Mouse (Mus musculus) G1E (cell line): Measurements from ENCODE around the gene Prrxl1. TPM values are rescaled to one million over a fixed set of nuclear protein-coding genes. Genes with fewer than 3 reads are reported as not detected.

Source experiments
- ATAC-seq: 2 replicates; pipeline ENCODE4 v1.8.0; 2016; ENCODE audit warnings: mild to moderate bottlenecking; ENCODE audit not compliant: insufficient number of reproducible peaks, poor library complexity, low FRiP score, severe bottlenecking; ENCODE audit errors: extremely low read depth
- DNase-seq: peaks from one replicate; pipeline ENCODE4 v3.0.0; 2012; ENCODE audit warnings: low spot score
- H3K27me3 ChIP-seq: 2 replicates; pipeline ENCODE4 v1.6.1; 2012; ENCODE audit warnings: mild to moderate bottlenecking, low read length, inconsistent platforms; ENCODE audit not compliant: insufficient read depth
- H3K36me3 ChIP-seq: replicated peaks from 2 replicates; pipeline ENCODE3; 2012; ENCODE audit warnings: mild to moderate bottlenecking, inconsistent platforms
- H3K4me1 ChIP-seq: 2 replicates; pipeline ENCODE4 v1.6.1; 2012; ENCODE audit warnings: low read depth, low read length, inconsistent platforms, mixed read lengths; ENCODE audit not compliant: insufficient read depth
- H3K4me3 ChIP-seq: 2 replicates; pipeline ENCODE4 v1.5.1; 2012; ENCODE audit warnings: low read depth, mild to moderate bottlenecking, inconsistent platforms, low read length, moderate library complexity, mixed read lengths
- H3K9me3 ChIP-seq: replicated peaks from 2 replicates; pipeline ENCODE4 v1.6.1; 2012; ENCODE audit warnings: inconsistent platforms
- CTCF ChIP-seq: IDR thresholded peaks from 2 replicates; pipeline ENCODE4 v1.5.1; 2012; ENCODE audit warnings: low read depth, low read length, inconsistent platforms, mixed read lengths
- GATA1 ChIP-seq: IDR thresholded peaks from 2 replicates; pipeline ENCODE4 v1.6.1; 2012; ENCODE audit warnings: borderline replicate concordance, low read length, inconsistent platforms, mixed read lengths
- GATA2 ChIP-seq: IDR thresholded peaks from 2 replicates; pipeline ENCODE4 v1.6.1; 2012; ENCODE audit warnings: low read depth, low read length, inconsistent platforms, borderline replicate concordance
- POLR2AphosphoS5 ChIP-seq: IDR thresholded peaks from 2 replicates; pipeline ENCODE4 v1.6.1; 2012; ENCODE audit warnings: low read depth, low read length, inconsistent platforms; ENCODE audit not compliant: insufficient replicate concordance
- TAL1 ChIP-seq: conservative IDR thresholded peaks from 2 replicates; pipeline ENCODE4 v1.6.1; 2012; ENCODE audit warnings: low read depth, low read length, inconsistent platforms, mixed read lengths
- polyA plus RNA-seq: library from polyadenylated mRNA; stranded (reverse); fragments of >175 nt; gene quantifications from 2 replicates; pipeline ENCODE4 v1.2.3, GENCODE M21; 2012
- total RNA-seq, 2 experiments: library from RNA; stranded (forward) in 1 of 2; stranded (reverse) in 1 of 2; fragments of 200-1000 nt in 1 of 2; fragments of >200 nt in 1 of 2; fragmentation: Nextera tagmentation in 1 of 2; gene quantifications; 2 replicates each; pipeline ENCODE4 v1.2.3; 2014 to 2017

Gene Prrxl1
- total and polyA plus RNA-seq, 3 experiments, result 0.22 TPM; not detected in 2

DNA sequence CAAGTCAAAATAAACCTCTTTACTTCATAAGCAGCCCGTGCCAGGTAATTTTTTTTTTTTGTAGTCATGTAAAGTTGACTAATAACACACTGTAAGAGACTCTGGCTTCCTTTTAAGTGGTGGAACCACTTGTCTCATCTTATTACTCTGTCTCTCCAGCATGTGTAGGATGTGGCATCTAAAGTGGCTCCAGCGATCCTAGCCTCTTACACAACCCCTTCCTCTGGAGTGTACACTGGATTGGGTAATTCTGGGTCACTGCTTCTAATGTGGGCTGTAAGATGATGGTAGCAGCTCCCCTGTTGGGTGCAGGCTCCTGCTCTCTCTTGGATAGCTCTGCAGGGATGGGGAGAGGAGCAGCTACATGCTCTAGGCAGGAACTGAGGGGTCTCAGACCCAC, 39.3 kb downstream of the Prrxl1 start:
- Histone ChIP-seq H3K36me3 (no peaks in the 10 kb centered on the region), H3K4me1 (no peaks in the 10 kb centered on the region), H3K4me3 (no peak overlapping the region), H3K9me3 (peaks cover 31% of the 10 kb centered on the region), H3K27me3 (no peaks in the 10 kb centered on the region)
- ATAC-seq (no peak), DNase-seq (no peak)
- no peak for TF ChIP-seq POLR2AphosphoS5

DNA sequence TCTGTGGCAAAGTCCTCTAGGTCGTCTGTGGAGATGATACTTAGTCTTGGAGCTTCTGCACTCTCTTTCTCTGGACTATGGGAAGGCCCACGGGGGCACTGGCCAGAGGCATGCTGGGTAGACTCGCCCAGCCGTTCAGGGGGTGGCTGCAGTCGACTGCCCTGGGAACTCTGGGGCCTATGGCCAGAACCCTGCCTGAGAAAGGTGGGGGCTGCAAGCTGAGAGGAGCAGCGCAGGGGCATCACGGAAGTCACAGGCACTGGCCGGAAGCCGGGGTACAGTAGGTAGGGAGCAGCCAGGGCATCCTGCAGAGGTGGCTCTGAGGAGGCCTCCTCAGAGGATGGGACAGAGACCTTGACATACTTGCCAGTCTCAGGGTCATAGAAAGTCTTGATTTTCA, 60.6 kb downstream of the Prrxl1 start:
- Histone ChIP-seq H3K4me3 (no peak overlapping the region), H3K9me3 (peaks cover 43% of the 10 kb centered on the region), H3K4me1 (no peaks in the 10 kb centered on the region), H3K36me3 (no peaks in the 10 kb centered on the region), H3K27me3 (no peaks in the 10 kb centered on the region)
- TF ChIP-seq TAL1, result no peak
- no peak for TF ChIP-seq GATA2
- TF ChIP-seq CTCF, result no peak
- TF ChIP-seq GATA1, result no peak
- no peak for TF ChIP-seq POLR2AphosphoS5
- no peak for ATAC-seq
- DNase-seq, result no peak

DNA sequence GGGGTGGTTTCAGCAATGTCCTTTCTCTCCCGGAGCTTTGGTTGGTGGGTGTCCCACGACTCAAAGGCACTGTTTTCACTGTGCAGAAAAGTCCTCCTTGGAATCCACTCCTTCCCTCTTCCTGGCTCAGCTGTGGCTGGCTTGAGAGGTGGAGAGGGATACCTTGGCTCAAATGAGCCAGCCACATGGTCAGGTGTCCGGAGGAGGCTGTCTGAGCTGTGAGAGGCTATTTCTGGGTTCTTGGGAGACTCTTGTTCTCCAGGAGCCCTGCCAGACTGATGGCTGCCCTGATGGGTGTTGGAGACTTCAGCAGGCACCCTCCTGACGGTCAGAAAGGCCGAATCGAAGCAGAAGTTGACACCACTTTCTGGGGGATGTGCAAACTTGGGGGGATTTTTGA, 63.9 kb downstream of the Prrxl1 start:
- H3K9me3 ChIP-seq, result peaks cover 45% of the 10 kb centered on the region
- H3K27me3 ChIP-seq, result no peaks in the 10 kb centered on the region; the same call in 1 of the 2 replicates
- no peak overlapping the region for H3K4me3 ChIP-seq
- TF ChIP-seq GATA1 (no peak), GATA2 (no peak), POLR2AphosphoS5 (no peak), CTCF (no peak), TAL1 (no peak)
- DNase-seq (no peak), ATAC-seq (no peak)
- no peaks in the 10 kb centered on the region; the same call in 1 of the 2 replicates for H3K4me1 ChIP-seq
- no peaks in the 10 kb centered on the region for H3K36me3 ChIP-seq

- ATAC-seq (no peak), DNase-seq (no peak)
- H3K9me3 ChIP-seq, result peaks cover 48% of the 10 kb centered on the region
- H3K36me3 ChIP-seq, result no peaks in the 10 kb centered on the region
- H3K27me3 ChIP-seq, result no peaks in the 10 kb centered on the region
- no peak overlapping the region for H3K4me3 ChIP-seq
- TF ChIP-seq TAL1 (no peak), GATA1 (no peak), GATA2 (no peak), CTCF (no peak), POLR2AphosphoS5 (no peak)
- H3K4me1 ChIP-seq, result no peaks in the 10 kb centered on the region
Measured at GRCm38 (mm10) chr14:32673178-32673577, 74.0 kb downstream of the Prrxl1 start.

- DNase-seq, result no peak
- no peak overlapping the region for H3K4me3 ChIP-seq
- ATAC-seq, result no peak
- no peaks in the 10 kb centered on the region for H3K36me3 ChIP-seq
- TF ChIP-seq POLR2AphosphoS5, result no peak
- TF ChIP-seq CTCF, result no peak
- TF ChIP-seq GATA1, result no peak
- TF ChIP-seq GATA2, result no peak
- no peak for TF ChIP-seq TAL1
- no peaks in the 10 kb centered on the region for H3K4me1 ChIP-seq
- H3K9me3 ChIP-seq, result peaks cover 60% of the 10 kb centered on the region
- no peaks in the 10 kb centered on the region; the same call in 1 of the 2 replicates for H3K27me3 ChIP-seq
Measured at GRCm38 (mm10) chr14:32678565-32678964, 79.4 kb downstream of the Prrxl1 start.

DNA sequence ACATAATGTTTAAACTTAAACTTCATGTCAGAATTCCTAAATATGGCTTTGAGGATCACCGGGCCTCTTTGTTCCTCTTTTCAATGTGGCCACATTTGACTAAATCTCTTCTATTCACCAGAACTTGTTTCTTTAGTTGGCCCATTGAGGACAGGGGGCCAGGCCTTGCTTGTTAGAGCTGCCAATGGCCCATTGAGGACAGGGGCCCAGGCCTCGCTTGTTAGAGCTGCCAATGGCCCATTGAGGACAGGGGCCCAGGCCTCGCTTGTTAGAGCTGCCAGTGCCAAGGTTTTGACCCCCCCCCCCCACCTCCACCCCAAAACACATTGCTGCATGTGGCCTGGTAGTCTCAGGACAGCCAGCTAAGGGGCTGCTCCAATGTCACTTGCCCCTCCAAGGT, 82.4 kb downstream of the Prrxl1 start:
- H3K27me3 ChIP-seq, result no peaks in the 10 kb centered on the region; the same call in 1 of the 2 replicates
- no peak overlapping the region for H3K4me3 ChIP-seq
- H3K9me3 ChIP-seq, result peaks cover 75% of the 10 kb centered on the region
- no peaks in the 10 kb centered on the region for H3K36me3 ChIP-seq
- no peaks in the 10 kb centered on the region for H3K4me1 ChIP-seq
- DNase-seq, result no peak
- TF ChIP-seq CTCF (no peak), GATA2 (no peak), POLR2AphosphoS5 (no peak), TAL1 (no peak), GATA1 (no peak)
- ATAC-seq, result no peak

DNA sequence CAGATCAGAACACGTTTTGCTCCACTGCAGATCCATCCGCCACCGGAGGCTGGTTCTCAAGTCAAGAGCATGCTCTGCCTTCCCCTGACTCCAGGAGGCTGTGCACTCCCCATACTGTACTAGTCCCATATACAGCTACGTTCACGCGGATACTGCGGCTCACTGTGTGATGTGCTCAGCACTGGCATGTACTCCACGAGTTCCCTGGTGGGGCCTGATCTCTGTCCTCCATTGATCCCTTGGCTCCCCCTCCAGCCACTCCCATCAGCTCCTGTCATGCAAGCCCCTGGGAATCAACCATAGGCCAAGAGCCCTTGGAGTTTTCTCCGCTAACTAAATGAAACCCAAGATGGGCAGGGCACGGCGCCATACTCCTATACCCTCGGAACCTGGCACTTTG, 83.3 kb downstream of the Prrxl1 start:
- no peak overlapping the region for H3K4me3 ChIP-seq
- DNase-seq, result no peak
- H3K4me1 ChIP-seq, result no peaks in the 10 kb centered on the region
- H3K36me3 ChIP-seq, result no peaks in the 10 kb centered on the region
- H3K9me3 ChIP-seq, result peaks cover 79% of the 10 kb centered on the region
- H3K27me3 ChIP-seq, result no peaks in the 10 kb centered on the region; the same call in 1 of the 2 replicates
- TF ChIP-seq TAL1 (no peak), POLR2AphosphoS5 (no peak), GATA2 (no peak), GATA1 (no peak), CTCF (no peak)
- no peak for ATAC-seq
